Mouse (Mus musculus) C2C12 (cell line): ENCODE results near the gene Galnt7.

Experiments used
- CEBPB ChIP-seq: IDR thresholded peaks from one replicate; pipeline ENCODE4 v1.6.1; 2011; ENCODE audit warnings: low read depth, mild to moderate bottlenecking, control low read depth, moderate library complexity
- CTCF ChIP-seq: IDR thresholded peaks from one replicate; pipeline ENCODE4 v1.5.1; 2011; ENCODE audit not compliant: control insufficient read depth, insufficient read depth, insufficient read length
- FOSL1 ChIP-seq: IDR thresholded peaks from one replicate; pipeline ENCODE4 v1.8.0; 2011; ENCODE audit warnings: mild to moderate bottlenecking, low read length; ENCODE audit not compliant: poor library complexity, insufficient read depth, severe bottlenecking
- MAX ChIP-seq: IDR thresholded peaks from one replicate; pipeline ENCODE4 v1.6.1; 2011; ENCODE audit warnings: mild to moderate bottlenecking, control low read depth
- MYOD1 ChIP-seq: IDR thresholded peaks from one replicate; pipeline ENCODE4 v1.6.1; 2011; ENCODE audit warnings: low read depth; ENCODE audit not compliant: control insufficient read depth, insufficient read length
- MYOG ChIP-seq: IDR thresholded peaks from one replicate; pipeline ENCODE4 v1.6.1; 2011; ENCODE audit not compliant: control insufficient read depth, insufficient read length; ENCODE audit errors: extremely low read depth
- USF1 ChIP-seq: IDR thresholded peaks from one replicate; pipeline ENCODE4 v1.6.1; 2011; ENCODE audit warnings: low read depth, mild to moderate bottlenecking, control low read depth, moderate library complexity

DNA sequence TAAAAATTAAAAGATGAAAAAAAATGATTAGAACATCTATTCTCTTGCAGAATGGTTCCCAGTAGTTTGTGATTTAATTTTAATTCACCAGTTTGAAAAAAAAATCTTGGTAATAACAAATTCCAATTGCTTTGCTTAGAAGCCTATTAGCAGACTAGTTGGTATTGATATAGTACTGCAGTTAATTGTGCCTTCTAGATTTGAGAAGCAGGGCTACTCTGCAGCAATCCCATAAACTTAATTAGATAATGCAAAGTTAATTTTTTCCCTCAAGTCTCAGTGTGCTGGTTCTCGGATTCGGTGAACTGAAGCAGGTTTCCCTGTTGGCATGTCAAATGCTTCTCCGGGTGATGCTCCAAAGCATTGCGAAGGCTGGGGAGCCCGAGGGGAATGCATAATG lies 10.1 kb downstream of the Galnt7 start:
- no peak for TF ChIP-seq CTCF
- no peak for TF ChIP-seq MAX
- TF ChIP-seq MYOG, result no peak
- TF ChIP-seq MYOD1, result no peak
- TF ChIP-seq USF1, result no peak
- TF ChIP-seq CEBPB, result no peak
- TF ChIP-seq FOSL1, result no peak
